Mouse (Mus musculus) kidney, postnatal 0 days (tissue): Measurements from ENCODE around the gene Ebf1. TPM values are rescaled to one million over a fixed set of nuclear protein-coding genes. Genes with fewer than 3 reads are reported as not detected.

Source experiments
- ATAC-seq: fragments of 200-750 bp; cut with Nextera tagmentation; replicated peaks from 2 replicates; pipeline ENCODE4 v1.8.0; 2017; ENCODE audit warnings: low read depth, moderate number of reproducible peaks, moderate TSS enrichment, moderate library complexity; ENCODE audit not compliant: low FRiP score
- DNase-seq: peaks from one replicate; pipeline ENCODE4 v3.0.0-alpha.2; 2016; ENCODE audit warnings: low spot score
- H3K27ac ChIP-seq: fragments of 300-500 bp; sonication (generic); 2 replicates; pipeline ENCODE4 v1.5.1; 2014; ENCODE audit warnings: mild to moderate bottlenecking
- H3K27me3 ChIP-seq: fragments of 300-500 bp; sonication (generic); 2 replicates; pipeline ENCODE4 v1.6.1; 2014; ENCODE audit warnings: low read length, mixed read lengths; ENCODE audit not compliant: insufficient read depth
- H3K36me3 ChIP-seq: fragments of 300-500 bp; sonication (generic); 2 replicates; pipeline ENCODE4 v1.6.1; 2014; ENCODE audit warnings: low read length, mixed read lengths; ENCODE audit not compliant: insufficient read depth
- H3K4me1 ChIP-seq: fragments of 300-500 bp; sonication (generic); replicated peaks from 2 replicates; pipeline ENCODE4 v1.6.1; 2014; ENCODE audit warnings: antibody characterized with exemption, low read length, mixed read lengths; ENCODE audit not compliant: insufficient read depth
- H3K4me2 ChIP-seq: fragments of 300-500 bp; sonication (generic); 2 replicates; pipeline ENCODE4 v1.6.1; 2014; ENCODE audit warnings: mild to moderate bottlenecking, low read length, moderate library complexity, mixed read lengths
- H3K4me3 ChIP-seq: fragments of 300-500 bp; sonication (generic); replicated peaks from 2 replicates; pipeline ENCODE4 v1.5.1; 2014; ENCODE audit warnings: low read depth, low read length
- H3K9ac ChIP-seq: fragments of 300-500 bp; sonication (generic); 2 replicates; pipeline ENCODE4 v1.6.1; 2014; ENCODE audit warnings: low read depth, low read length
- H3K9me3 ChIP-seq: fragments of 300-500 bp; sonication (generic); replicated peaks from 2 replicates; pipeline ENCODE4 v1.6.1; 2016; ENCODE audit warnings: low read length, inconsistent platforms, mixed read lengths
- CTCF ChIP-seq: IDR thresholded peaks from 2 replicates; pipeline ENCODE4 v1.5.1; 2016; ENCODE audit warnings: antibody characterized with exemption, low read depth, mild to moderate bottlenecking, moderate library complexity
- WGBS: fragments of 180-500 bp; shearing (Covaris S2); extraction: QIAGEN DNeasy Blood & Tissue Kit; methylation state at CpG from one replicate; pipeline ENCODE4 v1.1.7; 2014; 5-methylcytosine and 5-hydroxymethylcytosine counted together
- polyA plus RNA-seq: library from polyadenylated mRNA; unstranded; fragments of >200 nt; fragmentation: Nextera tagmentation; extraction: Ambion mirVana; gene quantifications from 2 replicates; pipeline ENCODE4 v1.2.1, GENCODE M21; 2015

Gene Ebf1
- polyA plus RNA-seq, 1 experiment from 2014 or later, result 19.6 TPM

GRCm38 (mm10) chr11:44977921-44978397 lies 360.8 kb downstream of the Ebf1 start:
- Histone ChIP-seq H3K4me2 (no peak overlapping the region), H3K9me3 (no peaks in the 10 kb centered on the region), H3K36me3 (no peaks in the 10 kb centered on the region), H3K4me1 (no peaks in the 10 kb centered on the region), H3K27ac (no peak overlapping the region), H3K27me3 (no peaks in the 10 kb centered on the region), H3K4me3 (no peak overlapping the region), H3K9ac (no peak overlapping the region)
- DNase-seq (no peak), ATAC-seq (no peak)
- whole genome bisulfite sequencing, result 91% methylated on average over 4 of the region's 4 CpGs
- no peak for TF ChIP-seq CTCF

- H3K4me1 ChIP-seq, result no peaks in the 10 kb centered on the region
- no peaks in the 10 kb centered on the region for H3K27me3 ChIP-seq
- no peaks in the 10 kb centered on the region for H3K9me3 ChIP-seq
- 81% methylated on average over 5 of the region's 5 CpGs for WGBS
- TF ChIP-seq CTCF, result no peak
- H3K9ac ChIP-seq, result no peak overlapping the region
- H3K4me3 ChIP-seq, result no peak overlapping the region
- ATAC-seq (no peak), DNase-seq (no peak)
- H3K27ac ChIP-seq, result no peak overlapping the region
- H3K4me2 ChIP-seq, result no peak overlapping the region
- H3K36me3 ChIP-seq, result no peaks in the 10 kb centered on the region
Observed at GRCm38 (mm10) chr11:44979391-44979790, 362.3 kb downstream of the Ebf1 start.

GRCm38 (mm10) chr11:44982225-44982624 lies 365.1 kb downstream of the Ebf1 start:
- Histone ChIP-seq H3K4me3 (no peak overlapping the region), H3K9ac (no peak overlapping the region), H3K4me2 (no peak overlapping the region), H3K9me3 (no peaks in the 10 kb centered on the region), H3K27ac (no peak overlapping the region), H3K4me1 (no peaks in the 10 kb centered on the region), H3K36me3 (no peaks in the 10 kb centered on the region), H3K27me3 (no peaks in the 10 kb centered on the region)
- ATAC-seq (no peak), DNase-seq (no peak)
- 65% methylated on average over 9 of the region's 9 CpGs for WGBS
- TF ChIP-seq CTCF, result no peak

GRCm38 (mm10) chr11:44983961-44984360 lies 366.8 kb downstream of the Ebf1 start:
- H3K9ac ChIP-seq, result no peak overlapping the region
- no peak overlapping the region for H3K27ac ChIP-seq
- no peaks in the 10 kb centered on the region for H3K27me3 ChIP-seq
- TF ChIP-seq CTCF, result no peak
- 67% methylated on average over 6 of the region's 6 CpGs for WGBS
- no peaks in the 10 kb centered on the region for H3K36me3 ChIP-seq
- H3K9me3 ChIP-seq, result no peaks in the 10 kb centered on the region
- ATAC-seq (no peak), DNase-seq (no peak)
- H3K4me3 ChIP-seq, result no peak overlapping the region
- no peak overlapping the region for H3K4me2 ChIP-seq
- no peaks in the 10 kb centered on the region for H3K4me1 ChIP-seq

GRCm38 (mm10) chr11:44984381-44984780 lies 367.3 kb downstream of the Ebf1 start:
- peak; percentile 23 for DNase-seq
- 62% methylated on average over 7 of the region's 7 CpGs for WGBS
- Histone ChIP-seq H3K4me2 (no peak overlapping the region), H3K4me3 (no peak overlapping the region), H3K27ac (no peak overlapping the region), H3K9ac (no peak overlapping the region), H3K9me3 (no peaks in the 10 kb centered on the region), H3K36me3 (no peaks in the 10 kb centered on the region), H3K4me1 (no peaks in the 10 kb centered on the region), H3K27me3 (no peaks in the 10 kb centered on the region)
- no peak for TF ChIP-seq CTCF
- ATAC-seq, result no peak

GRCm38 (mm10) chr11:44987796-44988195 lies 370.7 kb downstream of the Ebf1 start:
- 14% methylated on average over 4 of the region's 4 CpGs for WGBS
- H3K36me3 ChIP-seq, result no peaks in the 10 kb centered on the region
- H3K9ac ChIP-seq, result no peak overlapping the region
- H3K27ac ChIP-seq, result no peak overlapping the region
- DNase-seq, result peak; percentile 49
- no peak overlapping the region for H3K4me3 ChIP-seq
- no peak overlapping the region for H3K4me2 ChIP-seq
- no peak for ATAC-seq
- H3K9me3 ChIP-seq, result no peaks in the 10 kb centered on the region
- no peaks in the 10 kb centered on the region for H3K4me1 ChIP-seq
- H3K27me3 ChIP-seq, result no peaks in the 10 kb centered on the region
- TF ChIP-seq CTCF, result no peak

GRCm38 (mm10) chr11:45002681-45003286 lies 385.7 kb downstream of the Ebf1 start:
- H3K4me2 ChIP-seq, result no peak overlapping the region
- no peak for ATAC-seq
- no peak overlapping the region for H3K27ac ChIP-seq
- H3K9me3 ChIP-seq, result no peaks in the 10 kb centered on the region
- H3K9ac ChIP-seq, result no peak overlapping the region
- no peak overlapping the region for H3K4me3 ChIP-seq
- DNase-seq, result peak; percentile 50
- 47% methylated on average over 5 of the region's 5 CpGs for WGBS
- H3K4me1 ChIP-seq, result no peaks in the 10 kb centered on the region
- no peak for TF ChIP-seq CTCF
- H3K36me3 ChIP-seq, result no peaks in the 10 kb centered on the region
- no peaks in the 10 kb centered on the region for H3K27me3 ChIP-seq
